Mouse (Mus musculus) adrenal gland (tissue): ENCODE measurements around the gene Abi1.

Source experiments
- intact Hi-C: fragments of 180-260 bp; cut with DNase I; formaldehyde crosslinking; loops from one replicate; pipeline ENCODE4 v1.15.1; 2025
- long read RNA-seq, 2 experiments: library from polyadenylated mRNA; unstranded; transcript quantifications; one replicate each; pipeline ENCODE4 v2.0.0; 2020; ENCODE audit warnings: borderline replicate concordance in 1 of 2; ENCODE audit not compliant: insufficient replicate concordance in 1 of 2

Abi1 gene
- long read RNA-seq, experiment 1, transcript Abi1-205 (11 exons, 3,067 nt): major isoform, 5 of 79 reads
- long read RNA-seq, experiment 1, partial matches to known transcripts: 2 of 79 reads
- long read RNA-seq, experiment 1, other reads (novel, unspliced or antisense): 64 of 79 reads
- long read RNA-seq, experiment 2, partial matches to known transcripts: 3 of 293 reads
- long read RNA-seq, experiment 2, other reads (novel, unspliced or antisense): 277 of 293 reads

DNA sequence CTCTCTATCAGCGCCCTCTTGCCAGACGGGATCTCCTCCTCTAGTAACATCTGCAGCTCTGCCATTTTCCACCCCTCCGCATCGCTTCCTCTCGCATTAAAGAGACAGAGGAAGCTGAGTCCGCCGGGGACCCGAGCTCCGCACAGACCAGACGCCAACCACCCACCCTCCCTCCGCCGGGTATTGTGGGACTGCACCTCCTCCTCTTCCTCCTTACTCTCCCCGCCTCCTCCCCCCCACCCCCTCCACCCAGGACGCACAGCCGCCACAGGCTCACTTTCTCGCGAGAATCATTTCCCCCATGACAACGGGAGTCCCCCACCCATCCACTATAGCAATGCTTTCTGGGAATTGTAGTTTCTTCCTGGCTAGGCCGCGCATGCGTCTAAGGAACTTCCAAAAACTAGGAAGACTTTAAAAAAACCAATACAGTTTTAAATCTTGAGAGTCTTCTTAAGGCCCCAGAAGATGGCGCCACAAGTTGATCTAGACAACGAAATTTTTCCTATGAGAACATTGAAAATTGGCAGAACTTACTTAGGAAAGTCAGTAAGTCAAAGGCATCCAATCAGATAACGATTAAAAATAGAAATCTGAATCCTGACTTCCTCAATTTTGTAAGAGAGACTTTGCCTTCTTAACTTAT, at the start of gene Abi1:
Abi1 (minus strand) TSS at position 241 of the 646 bp plus-strand sequence.
- intact Hi-C loops: loop anchor here (5.0 kb wide), 1 partner anchor 52 kb away; no protein-coding TSS in a partner anchor

DNA sequence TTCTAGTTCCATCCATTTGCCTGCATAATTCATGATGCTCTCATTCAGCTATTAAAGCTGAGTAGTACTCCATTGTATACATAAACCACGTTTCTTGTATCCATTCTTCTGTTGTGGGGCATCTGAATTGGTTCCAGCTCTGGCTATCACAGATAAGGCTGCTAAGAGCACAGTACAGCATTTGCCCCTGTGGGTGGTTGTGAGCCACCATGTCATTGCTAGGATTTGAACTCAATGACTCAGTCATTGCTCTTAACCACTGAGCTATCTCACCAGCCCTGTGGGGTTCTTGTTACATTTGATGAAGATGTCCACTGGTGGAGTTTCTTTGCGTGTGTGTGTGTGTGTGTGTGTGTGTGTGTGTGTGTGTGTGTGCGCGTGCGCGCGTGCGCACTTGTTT, 44.5 kb upstream of the Abi1 start:
- intact Hi-C loops: no loop called here

DNA sequence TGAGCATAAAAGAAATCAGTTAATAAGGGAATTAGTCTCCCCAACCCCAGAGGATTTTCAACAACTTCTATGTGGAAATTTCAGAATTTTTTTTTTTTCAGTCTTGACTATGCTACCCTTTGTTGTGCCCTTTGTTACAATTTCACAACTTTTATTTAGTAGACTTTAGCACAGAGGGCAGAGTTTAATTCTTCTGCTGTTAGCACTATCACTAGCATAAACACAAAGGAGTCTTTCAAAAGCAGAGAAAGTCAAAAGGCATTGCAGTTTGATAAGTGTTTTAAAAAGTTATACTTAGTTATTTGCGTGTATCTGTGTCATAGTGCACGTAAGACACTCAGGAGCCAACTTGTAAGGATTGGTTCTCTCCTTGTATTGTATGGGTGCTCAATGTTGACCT, 38.5 kb upstream of the Abi1 start:
- intact Hi-C loops: no loop called here

DNA sequence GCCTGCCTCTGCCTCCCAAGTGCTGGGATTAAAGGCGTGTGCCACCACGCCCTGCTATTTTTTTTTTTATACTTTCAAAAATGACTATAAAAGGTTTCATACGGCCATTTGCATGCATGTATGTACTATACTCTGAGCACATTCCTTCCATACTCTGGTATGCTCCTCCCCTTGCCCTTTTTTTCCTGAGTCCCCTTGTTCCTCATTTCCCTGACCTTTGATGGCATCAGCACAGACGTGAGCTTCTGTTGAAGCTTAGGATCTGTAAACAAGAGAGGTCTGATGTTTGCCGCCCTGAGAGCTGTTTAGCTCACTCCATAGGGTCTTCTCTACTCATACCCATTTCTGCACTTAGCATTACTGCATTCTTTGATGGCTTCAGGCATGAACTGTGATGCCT, 37.7 kb upstream of the Abi1 start:
- intact Hi-C loops: no loop called here

DNA sequence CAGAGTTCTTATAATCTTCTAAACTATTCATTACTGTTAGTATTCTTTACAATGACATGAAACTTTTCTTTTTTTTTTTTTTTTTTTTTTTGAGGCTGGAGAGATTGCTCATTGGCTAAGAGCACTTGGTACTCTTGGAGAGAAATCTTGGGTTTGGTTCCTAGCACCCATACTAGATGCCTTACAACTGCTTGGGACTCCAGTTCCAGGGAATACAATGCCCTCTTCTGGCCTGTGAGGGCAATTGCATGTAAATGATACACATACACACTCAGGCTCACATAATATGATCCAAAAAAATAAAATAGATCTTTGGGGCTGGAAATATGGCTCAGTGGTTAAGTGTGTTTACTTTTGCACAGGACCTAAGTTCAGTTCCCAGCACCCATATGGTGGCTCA, 36.7 kb upstream of the Abi1 start:
- intact Hi-C loops: no loop called here

DNA sequence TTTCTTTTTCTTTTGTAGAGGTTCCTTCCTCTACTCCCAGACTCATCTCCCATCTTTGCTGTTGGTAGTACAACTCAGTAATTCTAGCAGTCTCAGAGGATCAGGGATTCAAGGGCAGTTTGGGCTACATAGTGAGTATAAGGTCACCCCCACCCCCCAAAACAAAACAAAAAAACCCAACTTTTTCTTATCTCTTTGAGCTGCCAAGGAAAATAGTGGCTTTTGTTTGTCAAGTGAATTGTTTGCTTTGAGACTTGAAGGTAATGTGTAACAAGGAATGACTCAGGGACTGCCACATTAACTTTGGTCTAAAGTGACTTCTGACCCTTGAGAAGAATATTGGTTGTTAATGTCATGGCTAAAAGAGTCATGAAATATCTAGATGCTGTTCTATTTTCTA, 35.8 kb upstream of the Abi1 start:
- intact Hi-C loops: no loop called here

DNA sequence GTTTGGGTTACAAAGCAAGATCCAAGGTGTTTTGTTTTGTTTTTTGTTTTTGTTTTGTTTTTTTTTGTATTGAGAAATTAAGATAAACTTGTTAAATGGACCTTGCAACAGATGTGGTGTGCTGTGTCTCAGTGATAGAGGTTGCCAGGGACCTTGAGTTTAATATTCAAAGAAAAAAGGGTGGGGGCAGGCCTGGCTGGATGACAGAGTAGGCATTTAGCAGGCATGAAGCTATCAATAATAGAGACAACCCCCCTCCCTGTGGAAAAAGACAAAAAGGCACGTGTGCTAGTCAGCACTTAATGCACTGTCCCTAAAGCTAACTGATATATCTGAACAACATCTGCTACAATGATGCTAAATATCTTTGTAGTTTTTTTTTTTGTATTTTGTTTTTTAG, 31.4 kb upstream of the Abi1 start:
- intact Hi-C loops: no loop called here

DNA sequence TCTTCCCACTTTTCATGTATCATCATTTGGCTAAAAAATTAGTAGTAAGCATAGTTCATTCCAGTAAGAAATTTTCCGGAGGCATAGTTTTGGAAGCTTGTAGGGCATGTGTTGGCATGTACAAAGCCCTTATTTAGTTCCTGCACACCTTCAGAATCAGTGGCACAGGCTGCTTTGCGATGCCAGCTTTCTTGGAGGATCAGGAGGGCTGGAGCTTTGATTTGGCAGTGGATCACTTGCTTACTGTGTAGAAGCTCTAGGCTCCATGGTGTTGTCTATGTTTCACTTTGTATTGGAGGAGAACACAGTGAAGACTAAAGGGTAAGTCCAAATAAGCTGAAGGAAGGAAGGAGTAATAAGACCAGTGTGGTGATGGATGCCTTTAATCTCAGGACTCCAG, 30.4 kb upstream of the Abi1 start:
- intact Hi-C loops: no loop called here

DNA sequence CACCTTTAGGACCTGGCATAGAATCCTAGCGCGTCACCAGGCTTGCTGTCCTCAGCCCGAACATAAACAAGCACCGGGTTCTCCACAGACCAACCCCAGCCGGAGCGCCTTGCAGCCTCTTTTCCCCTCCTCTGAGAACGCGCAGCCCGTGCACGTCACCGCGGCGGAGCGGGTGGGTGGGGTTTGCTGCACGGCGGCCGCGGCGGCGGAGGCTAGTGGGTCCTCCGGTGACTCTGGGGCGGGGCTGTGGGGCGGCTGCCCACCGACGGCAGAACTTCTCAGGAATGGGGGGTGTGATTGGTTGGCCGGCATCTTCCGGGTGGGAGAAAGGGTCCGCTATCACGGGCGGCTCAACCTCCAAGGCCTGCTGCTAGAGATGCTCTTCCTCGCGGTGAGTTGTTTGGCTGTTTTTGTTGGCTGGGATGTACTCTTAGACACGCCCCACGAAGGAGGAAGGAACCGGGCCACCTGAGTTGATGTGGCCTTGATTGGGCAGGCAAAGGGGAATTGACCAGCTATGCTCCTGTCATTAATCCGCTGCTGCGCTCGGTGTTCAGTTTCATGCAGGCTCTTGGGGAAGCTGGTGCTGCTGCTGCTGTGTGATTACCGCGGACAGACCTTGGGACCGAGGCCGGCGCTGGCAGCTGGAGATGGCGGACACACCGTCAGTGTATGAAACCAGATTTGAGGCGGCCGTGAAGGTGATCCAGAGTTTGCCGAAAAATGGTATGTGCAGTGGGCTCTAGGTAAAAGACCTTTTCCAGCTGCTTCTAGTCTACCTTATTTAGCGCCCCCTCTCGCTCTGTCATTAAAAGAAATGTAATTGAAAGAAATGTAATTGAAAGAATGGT, 29.1 kb upstream of the Abi1 start:
- intact Hi-C loops: no loop called here

DNA sequence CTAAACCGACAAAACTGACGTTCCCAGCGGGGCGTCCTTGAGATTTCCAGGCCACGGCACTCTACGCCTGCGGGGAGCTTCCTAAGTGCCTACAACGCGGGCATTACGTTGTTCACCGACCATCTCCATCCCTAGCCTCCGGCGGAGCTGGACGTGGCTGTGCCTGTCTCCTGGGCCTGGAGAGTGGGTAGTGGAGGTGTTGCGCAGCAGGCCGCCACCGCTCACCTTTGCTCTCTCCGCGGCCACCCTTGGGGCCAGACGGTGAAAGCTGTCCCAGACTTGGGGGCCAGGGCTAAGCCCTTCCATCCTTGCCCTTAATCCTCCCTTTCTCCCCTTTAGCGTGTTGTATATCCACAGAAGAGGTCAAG, 28.3 kb upstream of the Abi1 start:
- intact Hi-C loops: no loop called here

DNA sequence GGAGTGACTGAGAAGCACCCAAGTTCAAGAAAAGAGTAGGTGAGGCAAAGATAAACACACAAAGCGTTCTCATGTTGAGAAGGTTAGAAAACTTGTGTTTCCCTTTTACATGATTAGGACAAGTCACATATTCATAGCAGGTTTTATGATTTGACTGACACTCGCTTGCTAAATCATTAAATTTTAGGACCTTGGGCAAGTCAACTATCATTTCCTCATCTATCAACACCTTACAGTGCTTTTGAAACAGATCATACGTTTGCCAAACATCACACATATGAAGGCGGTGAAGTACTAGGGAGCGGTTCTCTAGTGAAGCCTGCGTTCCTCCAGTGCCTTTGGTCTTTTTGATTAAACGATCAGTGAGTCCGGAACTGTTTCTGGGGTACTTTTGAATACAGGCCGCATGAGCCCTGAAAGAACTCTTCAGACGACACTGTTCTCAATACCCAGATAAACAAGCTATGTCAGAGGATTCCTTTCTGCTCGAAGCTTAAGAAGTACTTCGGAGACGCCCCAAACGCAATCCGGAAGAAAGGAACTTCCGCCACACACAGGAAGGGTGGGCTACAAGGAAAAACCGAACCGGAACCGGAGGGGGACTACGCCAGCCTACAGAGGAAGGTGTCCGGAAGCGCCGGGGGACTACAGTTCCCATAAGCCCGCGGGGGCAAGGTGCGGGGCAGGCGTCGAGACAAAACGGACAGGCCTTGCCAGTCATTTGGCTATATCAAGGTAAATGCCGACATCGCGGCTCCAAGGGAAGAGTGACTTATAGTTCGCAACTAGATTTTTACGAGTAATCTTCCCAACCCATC, 27.7 kb upstream of the Abi1 start, which contains the start of gene Acbd5:
Acbd5 (plus strand) TSS at position 616 of the 818 bp plus-strand sequence.
- intact Hi-C loops: no loop called here

DNA sequence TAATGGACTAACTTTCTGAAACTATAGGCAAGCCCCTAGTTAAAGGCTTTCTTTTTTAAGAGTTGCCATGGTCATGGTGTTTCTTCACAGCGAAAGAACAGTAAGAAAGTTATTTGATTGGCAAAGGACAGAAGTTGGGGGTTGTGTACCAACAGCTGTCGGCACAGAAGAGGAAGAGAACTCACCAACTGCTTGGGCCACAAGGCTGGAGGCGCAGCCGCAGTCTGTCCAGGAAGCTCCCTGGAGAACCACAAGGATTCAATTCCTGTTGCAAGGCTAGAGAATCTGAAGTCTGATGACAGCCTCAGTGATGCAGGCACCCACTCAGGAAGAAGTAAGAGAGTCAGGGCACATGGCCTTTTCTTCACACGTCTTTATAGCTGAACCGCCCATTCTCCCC, 12.5 kb upstream of the Abi1 start:
- intact Hi-C loops: no loop called here

DNA sequence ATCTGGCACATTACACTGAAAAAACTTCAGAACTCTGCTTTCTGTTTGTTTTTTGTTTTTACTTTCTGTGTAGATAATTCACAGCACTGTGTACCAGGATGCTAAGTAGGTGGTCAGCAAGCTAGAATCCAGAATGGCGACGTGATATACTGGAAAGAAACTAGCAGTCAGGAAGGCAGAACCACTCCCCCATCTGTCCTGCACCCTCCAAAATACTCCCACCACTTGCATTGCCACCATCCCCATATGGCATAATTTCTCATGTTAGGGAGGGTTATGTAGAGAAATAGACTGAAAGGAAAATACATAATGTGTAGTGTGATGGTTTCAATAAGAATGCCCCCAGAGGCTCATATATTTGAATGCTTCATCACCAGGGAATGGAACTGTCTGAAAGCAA, 11.8 kb upstream of the Abi1 start:
- intact Hi-C loops: no loop called here

DNA sequence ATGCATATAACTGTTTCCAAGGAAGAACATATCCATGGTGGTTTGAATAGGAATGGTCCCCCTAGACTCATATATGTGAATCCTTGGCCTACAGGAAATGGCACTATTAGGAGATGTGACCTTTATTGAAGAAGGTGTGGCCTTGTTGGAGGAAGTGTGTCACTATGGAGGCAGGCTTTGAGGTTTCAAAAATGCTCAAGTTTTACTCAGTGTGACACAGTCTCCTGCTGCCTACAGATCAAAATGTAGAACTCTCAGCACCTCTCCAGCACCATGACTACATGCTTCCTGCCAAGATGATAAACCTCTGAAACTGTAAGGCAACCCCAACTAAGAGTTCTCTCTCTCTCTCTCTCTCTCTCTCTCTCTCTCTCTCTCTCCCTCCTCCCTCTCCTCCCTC, 8.0 kb upstream of the Abi1 start:
- intact Hi-C loops: no loop called here

DNA sequence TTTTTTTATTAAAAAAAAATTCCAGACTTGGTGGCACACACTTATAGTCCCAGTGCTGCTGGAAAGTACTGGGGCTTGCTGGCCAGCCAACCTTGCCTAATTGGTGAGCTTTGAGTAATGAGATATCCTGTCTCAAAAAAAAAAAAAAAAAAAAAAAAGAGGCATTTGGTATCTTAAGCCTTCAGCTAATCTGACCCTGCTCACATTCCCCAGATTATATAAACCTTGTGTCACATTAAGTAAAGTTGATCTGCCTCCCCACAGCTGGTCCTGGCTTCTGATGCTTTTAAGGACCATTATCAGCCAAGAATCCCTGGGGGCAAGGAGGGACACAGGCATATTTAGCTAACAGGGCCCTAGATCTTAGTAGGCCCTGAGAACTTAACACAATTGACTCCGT, 5.7 kb upstream of the Abi1 start:
- intact Hi-C loops: no loop called here

DNA sequence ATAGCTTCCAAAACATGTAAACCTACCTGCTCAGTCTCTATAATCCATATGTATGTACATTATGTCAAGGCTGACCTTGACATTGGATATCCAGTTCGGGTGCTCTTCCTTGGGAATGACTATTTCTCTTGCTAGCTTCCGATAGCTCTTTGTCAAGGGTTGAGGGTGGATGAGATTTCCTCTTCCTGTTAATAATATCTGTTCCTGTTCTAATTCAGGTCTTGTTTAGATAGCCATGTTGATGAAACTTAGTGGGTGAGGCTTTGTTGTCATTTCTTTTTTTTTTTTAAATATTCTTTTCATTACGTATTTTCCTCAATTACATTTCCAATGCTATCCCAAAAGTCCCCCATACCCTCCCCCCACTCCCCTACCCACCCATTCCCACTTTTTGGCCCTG, 2.1 kb upstream of the Abi1 start:
- intact Hi-C loops: loop anchor here (5.0 kb wide), 1 partner anchor 50 kb away; no protein-coding TSS in a partner anchor

DNA sequence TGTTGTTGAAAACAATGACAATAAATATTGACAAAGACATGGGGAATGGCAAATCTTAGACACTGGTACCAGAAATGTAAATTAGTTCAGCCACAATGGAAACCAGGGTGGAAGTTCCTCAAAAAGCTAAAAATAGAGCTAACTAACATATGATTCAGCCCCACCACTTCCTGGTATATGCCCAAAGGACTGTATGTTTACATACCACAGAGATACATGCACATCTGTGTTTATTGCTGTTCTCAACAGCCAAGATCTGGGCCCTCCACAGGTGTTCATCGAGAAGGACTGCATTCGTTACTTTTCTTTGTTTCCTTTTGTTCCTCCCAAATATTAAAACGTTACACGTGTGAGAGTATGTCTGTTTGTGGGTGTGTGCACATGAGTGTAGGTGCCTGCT, 1.4 kb upstream of the Abi1 start:
- intact Hi-C loops: loop anchor here (5.0 kb wide), 1 partner anchor 51 kb away; no protein-coding TSS in a partner anchor

DNA sequence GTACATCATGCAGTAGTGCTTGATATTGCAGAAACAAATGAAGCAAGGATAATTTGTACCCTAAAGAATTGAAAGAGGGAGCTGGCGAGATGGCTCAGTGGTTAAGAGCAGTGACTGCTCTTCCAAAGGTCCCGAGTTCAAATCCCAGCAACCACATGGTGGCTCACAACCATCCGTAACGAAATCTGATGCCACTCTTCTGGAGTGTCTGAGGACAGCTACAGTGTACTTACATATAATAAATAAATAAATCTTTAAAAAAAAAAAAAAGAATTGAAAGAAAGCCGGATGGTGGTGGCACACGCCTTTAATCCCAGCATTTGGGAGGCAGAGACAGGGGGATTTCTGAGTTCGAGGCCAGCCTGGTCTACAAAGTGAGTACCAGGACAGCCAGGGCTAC, 649 bp upstream of the Abi1 start:
- intact Hi-C loops: loop anchor here (5.0 kb wide), 1 partner anchor 52 kb away; no protein-coding TSS in a partner anchor

DNA sequence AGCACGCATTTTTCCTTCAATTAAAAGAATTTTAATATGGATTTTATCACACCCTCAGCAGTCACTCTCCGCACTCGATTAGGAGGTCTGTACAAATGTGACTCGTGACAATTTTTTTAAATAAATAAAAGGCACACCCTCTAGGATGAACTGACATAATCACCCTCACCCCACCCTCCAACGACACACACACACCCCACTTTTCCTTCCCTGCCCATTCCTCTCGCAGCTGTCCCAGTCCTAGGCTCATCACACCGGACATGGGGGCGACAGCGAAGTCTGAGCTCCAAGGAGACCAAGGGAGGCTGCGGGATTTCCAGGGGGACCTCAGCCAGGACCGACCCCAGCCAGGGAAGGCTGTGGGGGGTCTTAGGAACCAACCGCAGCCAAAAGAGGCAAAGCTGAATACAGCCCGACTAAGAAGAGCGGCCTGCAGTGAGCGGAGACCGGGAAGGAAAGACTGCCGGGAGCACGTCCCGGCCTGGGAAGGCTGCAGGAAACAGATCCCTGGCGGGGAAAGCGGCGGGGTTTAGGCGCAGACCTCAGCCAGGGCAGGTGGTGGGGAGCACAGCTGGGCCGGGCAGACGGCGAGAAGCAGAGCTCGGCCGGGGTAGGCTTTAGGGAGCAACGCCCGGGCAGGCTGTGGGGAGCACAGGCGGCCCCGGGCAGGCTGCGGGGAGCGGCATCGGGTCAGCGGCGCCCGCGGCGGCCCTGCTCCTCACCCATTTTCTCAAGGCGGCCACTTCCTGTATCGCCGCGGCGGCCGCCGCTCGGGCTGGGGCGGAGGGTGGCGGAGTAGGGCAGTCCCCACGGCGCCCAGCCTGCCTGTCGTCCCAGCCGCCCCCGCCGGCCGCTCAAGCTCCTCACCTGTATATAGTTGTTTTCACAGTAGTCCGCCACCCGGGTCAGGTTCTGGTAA, 700 bp downstream of the Abi1 start:
- intact Hi-C loops: loop anchor here (5.0 to 10.0 kb wide), 3 partner anchors 55 to 142 kb away; partner anchors contain the start of gene Pdss1

DNA sequence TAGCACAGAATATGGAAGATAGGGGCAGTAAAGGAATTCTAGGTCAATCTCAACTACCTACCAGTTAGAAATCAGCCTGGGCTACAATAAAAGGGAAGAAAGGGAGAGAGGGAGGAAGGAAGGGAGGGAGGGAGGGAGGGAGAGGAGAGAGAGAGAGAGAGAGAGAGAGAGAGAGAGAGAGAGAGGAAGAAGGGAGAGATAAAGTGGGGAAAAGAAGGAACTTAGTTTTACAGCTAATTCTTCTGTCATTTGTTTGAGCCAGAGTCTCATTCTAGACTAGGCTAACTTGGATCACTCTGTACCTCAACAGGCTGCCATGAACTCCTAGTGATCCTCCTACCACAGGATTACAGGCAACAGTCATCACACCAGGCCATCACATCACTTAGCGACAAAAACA, 4.6 kb downstream of the Abi1 start:
- intact Hi-C loops: loop anchor here (5.0 to 10.0 kb wide), 3 partner anchors 51 to 138 kb away; partner anchors contain the start of gene Pdss1
